ENCODE assay signal across 8 mouse cellular contexts in genomic region chr5:135743741-135744609, GRCm38 (mm10). TPM values are rescaled to one million over a fixed set of nuclear protein-coding genes. Genes with fewer than 3 reads are reported as not detected.
A peak's percentile ranks its signal among the peaks of the same experiment; 100 is the strongest.
DNase-seq lines count a peak whose midpoint lies in the region; ATAC-seq and TF ChIP-seq lines count a peak whose summit lies in the region.

TSS of gene Tmem120a (minus strand) at chr5:135744448.

- H3K9ac ChIP-seq in embryonic facial prominence, embryonic 15.5 days: peak within 1 kb of the TSS; percentile 70
- peak within 1 kb of the TSS; percentile 58 for H3K9ac ChIP-seq in kidney, embryonic 14.5 days (ENCODE audit: low read depth, low read length)
- peak within 1 kb of the TSS; percentile 75 for H3K9ac ChIP-seq in limb, embryonic 15.5 days

- H3K27ac ChIP-seq in bone marrow, adult 2 months (ENCODE audit: control insufficient read depth, insufficient read depth, low read depth, low read length, poor library complexity): peak within 1 kb of the TSS; percentile 52
- peak within 1 kb of the TSS; percentile 79 for H3K27ac ChIP-seq in embryonic facial prominence, embryonic 15.5 days (replicated peaks)
- peak within 1 kb of the TSS; percentile 78; the same call in 1 of the 2 replicates for H3K27ac ChIP-seq in kidney, embryonic 14.5 days (ENCODE audit: low read depth, low read length)
- peak within 1 kb of the TSS; percentile 75 for H3K27ac ChIP-seq in limb, embryonic 15.5 days

- peaks cover 7% of the 10 kb centered on the region; the same call in 1 of the 2 replicates for H3K36me3 ChIP-seq in embryonic facial prominence, embryonic 15.5 days
- H3K36me3 ChIP-seq in kidney, embryonic 14.5 days (ENCODE audit: control insufficient read depth, insufficient read depth, low read length): peaks cover 11% of the 10 kb centered on the region
- H3K36me3 ChIP-seq in limb, embryonic 15.5 days: peaks cover 13% of the 10 kb centered on the region

- H3K4me1 ChIP-seq in bone marrow, adult 2 months (ENCODE audit: control insufficient read depth, insufficient read depth, low read length): peaks cover 1% of the 10 kb centered on the region; the same call in 1 of the 2 replicates
- peaks cover 25% of the 10 kb centered on the region for H3K4me1 ChIP-seq in embryonic facial prominence, embryonic 15.5 days
- peaks cover 19% of the 10 kb centered on the region for H3K4me1 ChIP-seq in kidney, embryonic 14.5 days (ENCODE audit: control insufficient read depth, insufficient read depth, low read length)
- peaks cover 20% of the 10 kb centered on the region for H3K4me1 ChIP-seq in limb, embryonic 15.5 days

- peak; percentile 71; the same call in 1 of the 2 replicates for TF ChIP-seq POLR2A in bone marrow, adult 2 months (IDR thresholded peaks at IDR 0.05; ENCODE audit: borderline replicate concordance, control insufficient read depth, low read depth, low read length)

- peak within 1 kb of the TSS; percentile 94 for H3K4me3 ChIP-seq in bone marrow, adult 2 months (replicated peaks; ENCODE audit: control insufficient read depth, low read depth, low read length)
- H3K4me3 ChIP-seq in embryonic facial prominence, embryonic 15.5 days (replicated peaks): peak within 1 kb of the TSS; percentile 80
- H3K4me3 ChIP-seq in kidney, embryonic 14.5 days (ENCODE audit: low read length): peak within 1 kb of the TSS; percentile 61
- peak within 1 kb of the TSS; percentile 88 for H3K4me3 ChIP-seq in limb, embryonic 15.5 days

- H3K4me2 ChIP-seq in embryonic facial prominence, embryonic 15.5 days (replicated peaks): peak within 1 kb of the TSS; percentile 93
- H3K4me2 ChIP-seq in kidney, embryonic 14.5 days (replicated peaks; ENCODE audit: low read depth, low read length): peak within 1 kb of the TSS; percentile 85
- peak within 1 kb of the TSS; percentile 90 for H3K4me2 ChIP-seq in limb, embryonic 15.5 days

- peak; percentile 93 for ATAC-seq in embryonic facial prominence, embryonic 15.5 days (ENCODE audit: insufficient number of reproducible peaks, low FRiP score, low TSS enrichment, low read depth)
- peak; percentile 93 for ATAC-seq in kidney, embryonic 14.5 days (ENCODE audit: low FRiP score, low TSS enrichment)
- peak; percentile 93 for ATAC-seq in limb, embryonic 15.5 days (ENCODE audit: insufficient number of reproducible peaks, low FRiP score, low TSS enrichment, low read depth)

- under 1% methylated on average over 60 of the region's 60 CpGs for WGBS in bone marrow, adult 2 months
- under 1% methylated on average over 60 of the region's 60 CpGs for WGBS in embryonic facial prominence, embryonic 15.5 days
- WGBS in kidney, embryonic 14.5 days: under 1% methylated on average over 60 of the region's 60 CpGs
- WGBS in limb, embryonic 15.5 days: under 1% methylated on average over 60 of the region's 60 CpGs

- DNase-seq in 416B (ENCODE audit: low read depth): peak; percentile 91
- DNase-seq in heart, adult 9 months (ENCODE audit: low spot score in 2 of 2): peak; percentile 96 to 97
- DNase-seq in monocyte, adult 2 months (ENCODE audit: low read depth in 1 of 2, low spot score in 2 of 2): peak; percentile 78 to 91
- DNase-seq in spleen, postnatal 36 days (ENCODE audit: low spot score in 2 of 2): peak; percentile 94 to 95

- no peaks in the 10 kb centered on the region for H3K27me3 ChIP-seq in embryonic facial prominence, embryonic 15.5 days
- H3K27me3 ChIP-seq in kidney, embryonic 14.5 days (ENCODE audit: control insufficient read depth, insufficient read depth, low read length): no peaks in the 10 kb centered on the region
- H3K27me3 ChIP-seq in limb, embryonic 15.5 days: no peaks in the 10 kb centered on the region

- TF ChIP-seq CTCF in bone marrow, adult 2 months (IDR thresholded peaks at IDR 0.05; ENCODE audit: control insufficient read depth, insufficient read depth, low read length): no peak

- 0 out of 2 replicates have a peak, but pooled peaks cover 4% of the 10 kb centered on the region for H3K9me3 ChIP-seq in embryonic facial prominence, embryonic 15.5 days (replicated peaks)
- H3K9me3 ChIP-seq in kidney, embryonic 14.5 days (ENCODE audit: control insufficient read depth, low read length): no peaks in the 10 kb centered on the region
- no peaks in the 10 kb centered on the region for H3K9me3 ChIP-seq in limb, embryonic 15.5 days

RNA-seq across cellular contexts. Expression of gene Tmem120a, which starts in this region (rescaled TPM):
- 19.0 and 74.1 TPM in 2 replicates for polyA plus RNA-seq in bone marrow, adult 2 months (2011; ENCODE audit: insufficient read depth, insufficient read length, low replicate concordance, missing spikeins)
- polyA plus RNA-seq in embryonic facial prominence, embryonic 15.5 days (2015; fragmentation: Nextera tagmentation; extraction: Ambion mirVana): 38.7 and 42.7 TPM in 2 replicates
- 64.7 and 65.1 TPM in 2 replicates for polyA plus RNA-seq in kidney, embryonic 14.5 days (2014; fragmentation: Nextera tagmentation; extraction: Ambion mirVana)
- polyA plus RNA-seq in limb, embryonic 15.5 days (2015; fragmentation: Nextera tagmentation; extraction: Ambion mirVana): 39.4 and 44.1 TPM in 2 replicates

Comparison
In these comparisons a context has a peak if more than half of its experiments do, and no peak if none do; other contexts are left out.
1. Peak in every context shown above with its lines: DNase-seq, ATAC-seq, H3K4me3 ChIP-seq and H3K27ac ChIP-seq.